Mouse (Mus musculus) urinary bladder, postnatal 25 days (tissue): ENCODE measurements around the gene Trem1.

ENCODE experiments used
- DNase-seq: peaks from one replicate; pipeline ENCODE4 v3.0.0; 2022; ENCODE audit warnings: low spot score

The Trem1 gene

DNA sequence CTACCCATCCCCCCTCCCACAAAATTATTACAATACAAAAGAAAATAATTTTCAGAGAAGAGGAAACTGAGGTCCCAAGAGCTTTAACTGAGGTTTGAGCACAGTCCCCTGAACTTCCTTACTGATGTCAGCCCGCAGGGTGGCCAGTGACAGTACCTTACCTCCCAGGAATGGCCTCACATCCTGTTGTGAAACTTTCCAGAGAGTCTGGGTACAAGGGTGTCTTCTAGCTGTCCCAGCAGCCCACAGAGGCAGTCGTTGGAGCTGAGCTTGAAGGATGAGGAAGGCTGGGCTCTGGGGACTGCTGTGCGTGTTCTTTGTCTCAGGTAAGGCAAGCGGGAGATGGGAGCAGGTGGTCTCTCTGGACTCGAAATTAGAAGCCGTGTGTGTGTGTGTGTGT, at the start of gene Trem1:
TSS of gene Trem1 (plus strand) at position 251 of the 400 bp plus-strand sequence.
- DNase-seq, result no peak

DNA sequence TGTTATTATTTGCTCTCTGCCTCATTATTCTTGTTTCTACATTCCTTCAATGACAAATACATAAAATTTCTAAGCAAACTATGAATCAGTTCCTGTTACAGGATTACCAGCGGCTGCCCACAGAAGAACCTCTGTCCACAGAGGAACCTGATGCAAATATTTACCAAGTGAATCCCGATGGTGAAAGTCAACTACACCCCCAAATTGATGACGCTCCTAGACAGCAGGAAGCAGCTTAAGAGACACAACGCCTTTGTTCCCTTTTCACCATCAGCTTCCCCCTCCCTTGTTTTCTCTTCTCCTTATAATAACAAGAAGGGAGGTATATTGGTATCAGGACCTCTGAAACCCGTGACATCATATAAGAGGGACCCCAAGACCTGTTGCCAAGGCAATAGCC, 47.3 kb upstream of the Trem1 start:
- DNase-seq, result no peak

DNA sequence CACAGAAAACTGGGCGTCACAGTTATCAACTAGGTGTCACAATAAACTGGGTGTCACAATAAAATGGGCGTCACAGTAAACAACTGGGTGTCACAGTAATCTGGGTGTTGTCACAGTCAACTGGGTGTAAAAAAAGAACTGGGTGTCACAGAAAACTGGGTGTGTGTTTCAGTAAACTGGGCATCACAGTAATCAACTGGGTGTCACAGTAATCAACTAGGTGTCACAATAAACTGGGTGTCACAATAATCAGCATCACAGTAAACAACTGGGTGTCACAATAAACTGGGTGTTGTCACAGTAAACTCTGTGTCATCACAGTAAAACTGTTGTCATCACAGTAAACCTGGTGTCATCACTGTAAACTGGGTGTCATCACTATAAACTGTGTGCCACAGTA, 40.2 kb upstream of the Trem1 start:
- no peak for DNase-seq

DNA sequence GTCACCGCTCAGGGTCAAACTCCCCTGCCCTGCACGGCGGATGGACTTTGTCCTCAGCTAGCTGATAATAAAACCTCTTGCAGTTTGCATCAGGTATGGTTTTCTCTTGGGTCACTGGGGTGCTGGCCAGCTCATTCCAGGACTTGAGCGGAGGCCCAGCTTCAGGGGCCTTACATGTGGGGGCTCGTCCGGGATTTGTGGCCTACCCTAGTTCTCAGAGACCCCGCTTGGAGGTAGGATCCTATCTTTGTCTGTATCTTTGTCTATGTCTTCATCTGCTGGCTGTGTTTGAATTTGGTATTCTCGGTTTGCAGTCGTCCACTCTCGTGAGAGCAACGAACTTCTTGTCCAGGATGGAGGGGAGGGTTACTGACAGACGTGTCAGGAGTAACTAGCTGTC, 29.5 kb upstream of the Trem1 start:
- DNase-seq, result no peak

DNA sequence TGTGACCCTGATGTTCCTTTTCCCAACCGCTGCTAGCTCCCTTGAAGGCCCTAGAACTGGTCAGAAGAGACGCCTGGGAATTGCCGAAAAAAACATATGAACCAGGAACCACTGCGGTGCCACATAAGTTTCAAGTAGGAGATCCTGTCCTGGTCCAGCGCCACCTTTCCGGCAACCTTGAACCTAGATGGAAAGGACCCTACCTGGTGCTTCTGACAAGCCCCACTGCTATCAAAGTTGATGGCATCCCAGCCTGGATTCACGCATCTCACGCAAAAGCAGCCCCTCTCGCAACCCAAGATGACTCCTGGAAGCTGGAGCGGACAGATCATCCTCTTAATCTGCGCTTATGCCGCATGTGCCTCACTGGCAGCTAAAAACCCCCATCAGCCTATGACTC, 20.0 kb upstream of the Trem1 start:
- no peak for DNase-seq

DNA sequence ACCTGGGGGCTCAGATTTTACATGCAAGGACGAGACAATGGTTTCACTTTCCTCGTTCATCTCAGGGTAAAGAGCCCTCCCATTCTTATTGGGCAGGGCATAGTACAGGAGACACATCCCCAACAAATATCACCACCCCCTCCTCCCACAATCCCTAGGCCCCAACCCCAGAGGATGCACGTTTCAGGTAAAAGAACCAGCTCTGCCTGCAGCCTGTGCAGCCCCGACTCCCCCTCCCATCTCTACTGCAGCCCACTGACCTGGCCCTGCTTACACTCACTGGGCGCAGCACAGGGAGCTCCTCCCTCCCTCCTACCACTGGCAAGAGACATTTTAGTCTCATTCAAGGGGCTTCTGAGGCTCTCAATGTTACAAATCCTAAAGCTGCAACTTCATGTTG, 19.1 kb upstream of the Trem1 start:
- DNase-seq, result no peak

DNA sequence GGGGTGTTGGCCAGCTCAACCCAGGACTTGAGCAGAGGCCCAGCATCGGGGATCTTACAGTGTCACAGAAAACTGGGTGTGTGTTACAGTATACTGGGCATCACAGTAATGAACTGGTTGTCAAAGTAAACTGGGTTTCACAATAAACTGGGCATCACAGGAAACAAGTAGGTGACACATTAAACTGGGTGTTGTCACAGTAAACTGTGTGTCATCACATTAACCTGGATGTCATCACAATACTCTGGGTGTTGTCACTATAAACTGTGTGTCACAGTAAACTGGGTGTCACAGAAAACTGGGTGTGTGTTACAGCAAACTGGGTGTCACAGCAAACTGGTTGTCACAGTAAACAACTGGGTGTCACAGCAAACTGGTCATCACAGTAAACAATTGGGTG, 17.1 kb upstream of the Trem1 start:
- DNase-seq, result no peak

DNA sequence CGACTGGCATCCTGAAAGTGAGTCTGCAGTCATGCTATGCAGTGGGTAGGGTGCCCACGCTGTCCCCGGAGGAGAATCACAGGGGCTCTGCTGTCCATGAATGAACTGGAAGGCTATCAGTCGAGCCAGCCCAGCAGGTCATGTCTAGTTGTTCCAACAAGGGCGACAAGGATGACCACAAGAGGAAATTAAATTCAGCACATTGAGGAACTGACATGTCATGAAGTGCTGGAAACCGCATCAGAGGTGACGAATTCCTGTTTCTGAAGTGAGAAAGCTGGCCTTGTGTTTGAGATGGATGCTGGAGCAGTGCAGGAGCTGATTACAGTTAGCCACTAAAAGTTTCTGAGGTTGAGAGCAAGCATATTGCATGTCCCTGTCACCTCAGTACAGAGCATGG, 1.9 kb upstream of the Trem1 start:
- no peak for DNase-seq

DNA sequence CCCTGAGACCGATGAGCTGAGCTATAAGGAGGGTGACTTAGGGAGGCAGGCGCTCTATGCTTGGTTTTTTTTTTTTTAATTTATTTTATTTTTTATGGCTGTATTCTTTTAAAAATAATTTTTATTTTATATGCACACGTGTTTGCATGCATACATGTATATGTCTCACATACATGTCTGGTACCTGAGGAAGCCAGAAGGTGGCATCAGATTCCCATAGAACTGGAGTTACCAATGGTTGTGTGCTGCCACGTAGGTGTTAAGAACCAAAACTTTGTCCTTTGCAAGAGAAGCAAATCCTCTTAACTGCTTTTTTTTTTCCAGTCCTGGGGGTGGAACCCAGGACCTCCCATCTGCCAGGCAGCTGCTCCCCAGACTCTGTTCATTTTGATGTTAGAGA, 1.2 kb downstream of the Trem1 start:
- no peak for DNase-seq

DNA sequence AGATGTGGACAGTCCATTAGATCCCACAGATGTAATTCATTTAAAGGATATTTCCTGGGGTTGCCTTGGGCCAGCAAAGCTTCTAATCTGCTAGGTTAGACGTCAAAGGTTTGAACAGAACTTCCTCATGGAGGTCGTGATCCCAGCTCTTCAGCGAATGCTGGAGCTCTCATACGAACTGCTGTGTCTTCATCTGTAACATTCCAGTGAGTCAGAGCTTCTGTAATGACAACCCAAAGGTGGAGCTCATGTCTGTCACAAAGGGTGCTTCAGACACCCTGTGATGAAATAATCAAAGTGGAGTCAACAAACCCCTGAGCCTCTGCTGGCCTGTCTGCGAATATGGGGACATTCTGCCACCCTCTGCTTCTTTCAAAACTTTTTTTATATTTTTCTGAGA, 2.0 kb downstream of the Trem1 start:
- no peak for DNase-seq

DNA sequence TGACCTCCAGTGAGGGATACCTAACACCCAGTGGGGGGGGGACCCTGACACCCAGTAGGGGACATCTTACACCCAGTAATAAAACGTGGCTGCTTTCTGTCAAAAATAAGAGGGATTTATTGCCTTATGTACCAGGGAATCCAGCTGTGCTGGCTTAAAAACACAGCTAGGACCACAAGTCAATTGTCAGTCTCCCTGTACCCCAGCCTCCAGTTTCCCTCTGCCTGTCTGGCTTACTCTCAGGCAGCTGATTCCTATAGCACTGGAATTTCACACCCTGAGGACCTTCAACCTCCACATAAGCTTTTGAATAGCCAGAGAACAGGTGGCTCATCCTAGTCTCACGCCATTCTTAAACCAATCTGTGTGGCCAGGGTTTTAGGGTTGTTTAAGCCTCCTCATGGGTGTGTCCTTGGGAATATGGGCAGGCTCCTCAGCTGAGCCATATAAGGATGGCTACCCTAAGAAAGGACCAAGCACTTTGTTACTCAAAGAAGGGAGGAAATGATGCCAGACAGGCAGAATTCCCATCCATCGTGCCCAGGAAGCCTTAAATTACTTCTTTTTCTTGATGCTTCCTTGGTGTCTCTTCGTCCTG, 3.3 kb downstream of the Trem1 start:
- DNase-seq, result no peak

DNA sequence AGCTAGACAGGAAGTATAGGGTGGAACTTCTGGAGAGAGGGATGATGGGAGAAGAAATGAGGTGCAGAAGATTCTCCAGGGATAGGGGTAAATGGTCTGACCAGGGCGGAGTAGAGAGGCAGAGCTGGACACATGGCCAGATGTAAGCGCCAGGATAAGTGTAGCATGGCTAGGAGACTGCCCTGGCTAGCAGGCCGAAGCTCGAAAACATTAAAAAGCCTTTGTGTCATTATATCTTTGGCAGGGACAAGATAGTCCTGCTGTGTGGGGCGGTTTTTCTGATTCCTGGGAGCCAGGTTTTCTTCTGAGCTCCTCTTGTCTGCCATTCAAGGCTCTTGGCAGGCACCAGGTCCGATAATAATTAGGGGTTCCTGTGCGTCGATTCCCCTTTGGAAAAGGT, 5.1 kb downstream of the Trem1 start:
- DNase-seq, result no peak

DNA sequence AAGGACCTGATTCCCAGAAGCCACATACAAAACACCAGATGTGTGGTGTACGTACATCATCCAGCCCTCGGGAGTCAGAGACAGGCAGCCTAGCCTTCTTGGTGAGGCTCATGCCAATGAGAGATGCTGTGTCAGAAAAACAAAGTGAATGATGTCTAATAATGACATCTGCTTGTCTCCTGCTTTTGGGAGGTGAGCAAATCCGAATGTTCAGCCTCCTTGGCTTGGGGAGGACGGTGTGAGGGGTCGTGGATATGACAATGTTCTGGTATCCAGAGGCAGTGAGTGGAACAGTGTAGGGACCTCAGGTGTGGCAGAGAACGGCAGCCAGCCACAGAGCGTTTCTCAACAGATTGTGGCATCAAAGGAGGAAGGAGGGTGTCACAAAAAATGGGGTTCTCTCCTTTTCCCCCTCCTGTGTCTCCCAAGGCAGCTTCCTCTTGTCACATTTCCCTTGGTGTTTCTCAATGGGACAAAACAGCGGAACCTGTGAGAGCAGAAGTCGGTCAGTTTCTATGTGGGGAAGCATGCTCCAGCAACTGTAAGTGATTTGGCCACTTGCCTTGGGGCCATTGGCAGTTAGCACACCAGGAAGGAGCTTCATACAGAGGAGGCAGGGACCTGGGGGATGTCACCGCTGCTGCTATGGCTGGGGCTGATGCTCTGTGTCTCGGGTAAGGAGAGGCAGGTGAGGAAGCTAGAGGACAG, 14.8 kb downstream of the Trem1 start, which contains the start of gene Trem3:
TSS of gene Trem3 (plus strand) at position 557 of the 708 bp plus-strand sequence.
- DNase-seq, result no peak

DNA sequence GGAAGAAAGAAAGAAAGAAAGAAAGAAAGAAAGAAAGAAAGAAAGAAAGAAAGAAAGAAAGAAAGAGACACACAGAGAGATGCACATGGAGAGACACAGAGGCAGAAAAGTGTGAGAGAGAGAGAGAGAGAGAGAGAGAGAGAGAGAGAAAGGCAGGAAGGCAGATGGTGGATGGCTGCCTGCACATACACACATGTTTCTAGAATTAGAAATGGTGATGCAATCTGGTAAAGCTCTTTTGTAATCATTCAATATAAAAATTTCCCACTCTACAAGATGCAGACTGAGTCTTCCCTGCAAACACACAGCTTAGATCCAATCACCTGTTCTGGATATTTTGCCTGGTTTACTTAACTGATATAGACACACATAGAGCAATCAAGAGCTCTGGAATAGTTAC, 16.5 kb downstream of the Trem1 start:
- no peak for DNase-seq

DNA sequence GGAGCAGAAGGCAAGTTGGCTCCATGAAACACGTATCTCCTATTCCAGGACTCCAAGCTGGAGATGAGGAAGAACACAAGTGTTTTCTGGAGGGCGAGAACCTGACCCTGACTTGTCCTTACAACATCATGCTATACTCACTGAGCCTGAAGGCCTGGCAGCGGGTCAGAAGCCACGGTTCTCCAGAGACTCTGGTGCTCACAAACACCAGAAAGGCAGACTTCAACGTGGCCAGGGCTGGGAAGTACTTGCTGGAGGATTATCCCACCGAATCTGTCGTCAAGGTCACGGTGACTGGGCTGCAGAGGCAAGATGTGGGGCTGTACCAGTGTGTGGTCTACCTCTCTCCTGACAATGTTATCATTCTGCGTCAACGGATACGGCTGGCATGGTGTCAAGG, 16.9 kb downstream of the Trem1 start:
- DNase-seq, result no peak

DNA sequence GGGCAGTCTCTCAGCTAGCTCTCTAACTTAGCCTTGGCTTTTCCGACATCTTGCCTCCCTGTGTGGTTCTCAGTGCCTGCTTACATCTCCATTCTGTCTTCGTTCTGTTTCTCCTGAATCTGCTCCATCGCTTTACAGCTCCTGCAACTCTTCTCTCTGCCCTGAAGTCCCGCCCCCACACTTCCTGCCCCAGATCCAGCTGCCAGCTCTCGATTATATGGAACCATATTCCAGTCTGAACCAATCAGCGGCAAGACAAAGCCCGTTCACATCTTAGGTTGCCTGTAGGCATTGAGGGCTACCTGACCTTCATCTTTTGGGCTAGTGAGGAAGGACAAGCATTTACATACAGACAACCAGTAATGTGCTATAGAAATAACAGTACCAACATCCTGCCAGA, 18.1 kb downstream of the Trem1 start:
- no peak for DNase-seq

DNA sequence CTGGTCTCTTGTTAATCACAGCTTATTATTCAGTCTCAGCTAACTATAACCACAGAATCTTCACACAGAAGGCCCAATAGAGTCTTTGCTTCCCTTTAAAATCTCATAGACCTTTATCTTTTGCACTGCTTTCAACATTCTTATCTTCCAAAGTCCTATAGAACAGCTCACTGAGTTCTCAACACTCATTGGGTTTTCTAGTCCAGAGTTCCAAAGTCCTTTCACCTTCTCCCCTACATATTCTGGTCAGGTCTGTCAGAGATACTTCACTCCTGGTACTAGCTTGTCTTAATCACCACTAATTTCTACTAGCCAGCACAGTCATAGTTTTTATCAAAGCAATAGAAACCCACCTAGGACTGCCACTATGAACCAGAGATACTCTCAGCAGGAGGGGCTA, 24.0 kb downstream of the Trem1 start:
- no peak for DNase-seq

DNA sequence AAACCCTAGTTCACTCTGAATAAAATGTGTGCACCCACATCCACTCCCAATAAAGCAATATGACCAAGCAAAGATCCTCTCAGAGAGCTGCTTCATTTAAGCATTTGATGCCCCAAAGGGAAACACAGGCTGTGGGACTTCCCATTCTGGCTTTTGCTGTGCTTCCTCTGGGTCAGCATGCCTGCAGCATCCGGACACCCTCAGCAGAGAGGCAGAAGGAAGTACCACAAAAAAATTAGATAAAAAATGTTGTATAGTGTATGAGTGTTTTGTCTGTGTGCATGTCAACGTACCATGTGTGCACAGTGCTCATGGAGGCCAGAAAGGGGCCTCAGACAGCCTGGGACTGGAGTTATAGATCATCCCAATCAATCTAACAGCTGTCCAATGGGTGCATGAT, 29.3 kb downstream of the Trem1 start:
- no peak for DNase-seq

DNA sequence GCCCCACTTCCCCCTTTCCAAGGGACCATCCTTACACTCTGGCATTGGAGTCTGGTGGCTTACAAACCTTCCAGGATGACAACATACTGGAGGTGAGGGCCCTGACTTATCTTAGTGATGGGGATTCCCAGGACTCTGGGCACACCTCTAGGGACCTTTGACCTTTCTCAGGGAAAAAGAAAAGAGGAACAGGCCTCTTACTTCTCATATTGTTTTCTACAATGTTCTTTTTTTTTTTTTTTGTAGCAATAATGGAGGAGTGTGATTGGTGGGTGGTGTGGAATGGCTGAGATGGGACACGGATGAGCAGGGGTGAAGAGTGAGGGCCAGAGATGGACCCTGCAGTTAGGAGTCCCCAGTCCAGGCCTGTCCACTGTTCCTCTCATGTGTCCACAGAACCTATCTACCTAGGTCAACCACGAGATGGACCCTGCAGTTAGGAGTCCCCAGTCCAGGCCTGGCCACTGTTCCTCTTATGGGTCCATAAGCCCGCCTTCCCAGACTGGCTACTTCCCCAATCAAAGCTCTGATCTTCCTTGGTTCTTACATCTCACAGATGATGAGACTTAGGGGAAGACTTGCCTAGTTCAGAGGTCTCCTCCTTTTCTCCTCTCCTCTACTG, 31.3 kb downstream of the Trem1 start, which contains the start of gene Treml4:
TSS of gene Treml4 (plus strand) at position 555 of the 622 bp plus-strand sequence.
- DNase-seq, result no peak

DNA sequence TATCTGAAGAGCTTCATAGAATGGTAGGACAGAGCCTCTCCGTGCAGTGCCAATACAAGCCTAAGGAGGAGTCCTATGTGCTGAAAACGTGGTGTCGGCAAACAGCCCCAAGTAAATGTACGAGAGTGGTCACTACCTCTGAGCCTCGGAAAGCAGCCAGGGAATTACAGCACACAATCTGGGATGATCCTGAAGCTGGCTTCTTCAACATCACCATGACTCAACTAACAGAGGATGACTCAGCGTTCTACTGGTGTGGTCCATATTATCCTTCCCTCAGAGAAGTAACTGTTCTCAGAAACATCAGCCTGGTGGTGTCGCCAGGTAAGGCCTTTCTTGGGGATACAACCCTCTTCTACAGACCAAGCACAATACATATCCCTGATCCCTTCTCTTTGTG, 32.1 kb downstream of the Trem1 start:
- no peak for DNase-seq

DNA sequence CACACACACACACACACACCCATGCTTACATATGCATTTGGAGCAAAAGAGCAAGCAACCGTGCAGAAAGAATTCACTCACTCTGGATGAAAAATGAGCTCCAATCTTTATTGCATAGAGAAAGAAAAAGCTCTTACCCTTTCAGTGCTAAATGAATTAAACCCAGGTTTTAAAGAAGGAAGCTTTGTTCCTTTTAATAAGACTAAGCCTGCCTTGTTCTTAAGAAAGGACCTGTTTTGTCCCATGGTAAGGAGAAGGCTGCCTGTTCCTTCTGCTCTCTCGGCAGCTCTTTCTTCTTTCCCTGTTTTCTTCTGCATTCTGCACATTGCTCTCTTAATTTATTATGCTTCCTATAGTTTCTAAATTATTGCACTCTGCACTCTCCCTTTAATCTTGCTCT, 33.6 kb downstream of the Trem1 start:
- no peak for DNase-seq

DNA sequence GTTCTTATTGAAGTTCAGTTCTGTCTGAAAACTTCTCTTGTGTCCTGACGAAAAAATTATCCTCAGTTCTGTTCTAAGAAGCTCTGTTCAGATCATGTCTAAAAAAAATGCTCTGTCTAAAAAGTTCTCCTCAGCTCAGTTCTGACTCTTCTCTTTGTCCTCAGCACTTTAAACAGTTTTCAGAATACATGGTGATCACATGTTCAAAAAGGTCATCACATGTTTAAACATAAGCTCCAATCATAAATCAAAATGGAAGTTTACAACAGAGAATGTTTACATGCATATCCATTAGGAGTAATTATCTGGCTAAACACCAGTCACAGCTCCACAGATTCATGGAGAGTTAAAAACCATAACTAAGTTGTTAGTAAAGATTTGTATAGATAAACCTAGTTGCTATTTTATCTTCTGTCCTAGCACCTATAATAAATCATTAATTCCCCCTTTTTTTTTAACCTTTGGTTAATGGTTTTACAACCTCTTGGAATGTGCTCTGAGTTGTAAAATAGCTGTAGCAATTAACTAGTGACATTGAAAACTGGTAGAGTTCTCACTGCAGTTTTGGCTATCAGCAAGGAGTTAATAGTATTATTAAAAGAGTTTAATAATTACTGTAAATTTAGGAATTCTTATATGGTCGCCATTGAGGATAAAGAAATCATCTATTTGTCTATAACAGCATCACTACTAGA, 34.2 kb downstream of the Trem1 start:
- DNase-seq, result no peak

DNA sequence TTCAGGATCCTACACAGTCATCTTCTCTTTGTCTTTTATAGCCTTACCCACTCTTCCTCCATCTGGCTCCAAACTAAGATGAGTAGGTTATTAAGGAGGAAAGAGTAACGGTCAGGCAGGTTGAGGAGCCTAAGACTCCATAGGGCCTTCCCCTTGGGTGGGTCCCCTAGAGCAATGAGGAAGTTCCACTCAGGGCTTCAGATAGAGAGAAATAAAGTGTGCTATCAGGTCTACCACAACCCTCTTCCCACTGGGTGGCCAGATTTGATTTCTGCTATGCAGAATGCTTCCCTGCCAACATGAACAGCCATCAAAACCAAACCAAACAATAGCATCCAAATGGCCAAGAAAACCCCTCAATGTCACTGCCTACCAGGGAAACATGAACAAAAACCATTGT, 35.0 kb downstream of the Trem1 start:
- DNase-seq, result no peak
